Mouse (Mus musculus) thymus, postnatal 10 days (tissue): ENCODE measurements around the gene Lbh.

Experiments
- DNase-seq, 2 experiments: peaks; one replicate each; pipeline ENCODE4 v3.0.0; 2021; ENCODE audit warnings: low spot score in 2 of 2

The Lbh gene

DNA sequence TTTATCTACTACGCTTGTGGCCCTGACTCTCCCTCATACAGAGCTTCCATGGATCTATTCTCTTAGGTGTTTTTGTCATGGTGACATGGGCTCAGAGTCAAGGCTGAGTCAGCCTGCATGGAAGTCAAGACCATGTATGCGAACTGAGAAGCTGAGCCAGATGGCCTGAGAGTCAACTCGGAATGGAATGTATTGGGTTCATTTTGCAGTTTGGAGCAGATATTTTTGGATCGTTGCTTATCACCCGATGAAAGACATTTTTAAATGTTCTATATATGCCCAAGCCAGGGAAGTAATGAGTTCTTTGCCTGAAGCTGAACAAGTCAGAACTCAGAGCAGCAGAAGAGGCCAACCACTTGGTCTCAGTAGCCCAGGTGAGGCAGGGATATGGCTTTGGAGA, 54.9 kb downstream of the Lbh start:
- DNase-seq, result no peak

- DNase-seq, result no peak
These were observed 58.4 kb downstream of the Lbh start for GRCm38 (mm10) chr17:72976258-72977231.

- no peak for DNase-seq
These were observed 59.5 kb downstream of the Lbh start for GRCm38 (mm10) chr17:72977616-72978015.

GRCm38 (mm10) chr17:72982156-72982555, 64.1 kb downstream of the Lbh start:
- no peak for DNase-seq

DNA sequence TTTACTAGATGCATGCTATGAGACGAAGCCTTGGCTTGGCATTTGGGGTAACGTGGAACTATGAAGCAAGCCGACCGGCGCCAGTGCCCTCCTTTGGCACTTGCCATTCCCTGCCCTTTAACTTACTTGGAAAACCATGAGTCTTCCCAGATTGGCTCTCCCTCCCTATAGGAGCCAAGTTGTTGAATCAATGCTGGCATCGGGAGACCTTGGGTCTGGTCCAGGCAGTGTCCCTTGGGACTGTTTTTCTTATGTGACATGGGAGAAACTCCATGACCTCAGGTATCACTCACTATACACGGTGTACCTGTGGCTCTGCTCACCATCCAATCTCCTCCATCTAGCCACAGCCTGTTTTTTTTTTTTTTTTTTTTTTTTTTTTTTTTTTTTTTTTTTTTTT, 65.4 kb downstream of the Lbh start:
- no peak for DNase-seq

- DNase-seq, result no peak
These were observed 70.9 kb downstream of the Lbh start for GRCm38 (mm10) chr17:72989025-72989424.
